Mouse (Mus musculus): ENCODE data around the gene Brip1. TPM values are rescaled to one million over a fixed set of nuclear protein-coding genes. Genes with fewer than 3 reads are reported as not detected.

Gene Brip1
- polyA plus RNA-seq, 1 experiment from 2014 or later: 0.79 TPM

DNA sequence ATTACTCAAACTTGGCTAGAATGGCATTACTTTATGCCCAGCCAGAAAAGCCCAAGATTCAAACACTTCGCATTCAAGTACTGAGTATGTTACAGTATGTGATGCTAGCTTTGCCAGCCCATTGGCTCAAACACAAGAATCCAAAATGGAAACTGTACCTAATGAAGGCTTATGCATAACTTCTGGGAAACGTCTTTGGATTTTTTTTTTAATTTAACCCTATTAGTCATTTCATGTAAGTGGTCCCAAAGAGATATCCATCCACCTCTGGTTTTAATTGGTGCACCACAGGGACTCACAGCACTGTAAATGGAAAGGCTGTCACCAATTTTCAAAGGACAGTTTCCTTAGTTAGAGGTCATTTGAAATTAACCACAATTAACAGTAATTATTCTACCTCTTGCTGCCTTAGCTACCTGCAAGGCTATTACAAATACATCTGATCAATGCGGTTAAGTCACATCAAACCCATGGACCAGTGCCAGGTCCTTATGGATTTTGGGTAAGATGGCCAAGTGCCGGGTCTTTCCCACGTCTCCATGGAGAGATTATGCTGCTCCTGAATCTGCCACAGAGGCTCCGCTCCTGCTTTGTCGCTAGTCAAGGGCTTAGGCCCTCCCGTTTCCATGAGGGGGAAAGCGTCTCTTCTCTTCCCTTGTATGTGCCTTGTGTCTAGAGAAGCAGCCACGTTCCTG is 192.6 kb downstream of the Brip1 start:
- no peak overlapping the region for H3K27ac ChIP-seq (ENCODE audit: low read length)
- no peaks in the 10 kb centered on the region for H3K4me1 ChIP-seq (ENCODE audit: insufficient read depth, low read depth, low read length)
- H3K4me2 ChIP-seq (replicated peaks; ENCODE audit: low read depth, low read length): no peak overlapping the region
- no peaks in the 10 kb centered on the region for H3K9me3 ChIP-seq (ENCODE audit: low read length)
- ATAC-seq (no peak), DNase-seq (ENCODE audit: low spot score) (no peak)
- TF ChIP-seq EP300 (IDR thresholded peaks at IDR 0.05) (no peak), CTCF (IDR thresholded peaks at IDR 0.05) (no peak)
- H3K9ac ChIP-seq (replicated peaks; ENCODE audit: low read depth): no peak overlapping the region
- H3K27me3 ChIP-seq (replicated peaks; ENCODE audit: insufficient read depth, low read length): no peaks in the 10 kb centered on the region
- H3K36me3 ChIP-seq (ENCODE audit: insufficient read depth, low read length): no peaks in the 10 kb centered on the region
- no peak overlapping the region for H3K4me3 ChIP-seq (ENCODE audit: low read depth, low read length)
- 79% methylated on average over 10 of the region's 10 CpGs for WGBS

Other genes starting within 250 kb of the Brip1 start
- 5.1 and 5.9 TPM in 2 replicates for gene Ints2, start 56.4 kb upstream of the Brip1 start, polyA plus RNA-seq (2015; fragmentation: Nextera tagmentation; extraction: Ambion mirVana)
- gene Med13, start 156.4 kb upstream of the Brip1 start, polyA plus RNA-seq (2015; fragmentation: Nextera tagmentation; extraction: Ambion mirVana): 5.8 and 7.9 TPM in 2 replicates

Data from lung, postnatal 0 days (tissue).